Mouse (Mus musculus) ovary, adult 18-20 months (tissue): ENCODE results near the gene Amd1.

Experiments used
- DNase-seq: peaks from one replicate; pipeline ENCODE4 v3.0.0; 2022; ENCODE audit warnings: low spot score, mixed read lengths

The Amd1 gene

GRCm38 (mm10) chr10:40250969-40251368 is 51.0 kb downstream of the Amd1 start:
- no peak for DNase-seq

- no peak for DNase-seq
Measured at GRCm38 (mm10) chr10:40249625-40250024, 52.4 kb downstream of the Amd1 start.

- no peak for DNase-seq
Measured at GRCm38 (mm10) chr10:40247166-40247716, 54.7 kb downstream of the Amd1 start.

- DNase-seq = peak; percentile 67
Measured at GRCm38 (mm10) chr10:40246374-40247165, 55.4 kb downstream of the Amd1 start, which contains the start of gene Rpf2. Rpf2 (minus strand) TSS chr10:40247036.

GRCm38 (mm10) chr10:40237826-40238225 is 64.2 kb downstream of the Amd1 start:
- no peak for DNase-seq
